Mouse (Mus musculus): Measurements from ENCODE around the gene Csde1.

DNA sequence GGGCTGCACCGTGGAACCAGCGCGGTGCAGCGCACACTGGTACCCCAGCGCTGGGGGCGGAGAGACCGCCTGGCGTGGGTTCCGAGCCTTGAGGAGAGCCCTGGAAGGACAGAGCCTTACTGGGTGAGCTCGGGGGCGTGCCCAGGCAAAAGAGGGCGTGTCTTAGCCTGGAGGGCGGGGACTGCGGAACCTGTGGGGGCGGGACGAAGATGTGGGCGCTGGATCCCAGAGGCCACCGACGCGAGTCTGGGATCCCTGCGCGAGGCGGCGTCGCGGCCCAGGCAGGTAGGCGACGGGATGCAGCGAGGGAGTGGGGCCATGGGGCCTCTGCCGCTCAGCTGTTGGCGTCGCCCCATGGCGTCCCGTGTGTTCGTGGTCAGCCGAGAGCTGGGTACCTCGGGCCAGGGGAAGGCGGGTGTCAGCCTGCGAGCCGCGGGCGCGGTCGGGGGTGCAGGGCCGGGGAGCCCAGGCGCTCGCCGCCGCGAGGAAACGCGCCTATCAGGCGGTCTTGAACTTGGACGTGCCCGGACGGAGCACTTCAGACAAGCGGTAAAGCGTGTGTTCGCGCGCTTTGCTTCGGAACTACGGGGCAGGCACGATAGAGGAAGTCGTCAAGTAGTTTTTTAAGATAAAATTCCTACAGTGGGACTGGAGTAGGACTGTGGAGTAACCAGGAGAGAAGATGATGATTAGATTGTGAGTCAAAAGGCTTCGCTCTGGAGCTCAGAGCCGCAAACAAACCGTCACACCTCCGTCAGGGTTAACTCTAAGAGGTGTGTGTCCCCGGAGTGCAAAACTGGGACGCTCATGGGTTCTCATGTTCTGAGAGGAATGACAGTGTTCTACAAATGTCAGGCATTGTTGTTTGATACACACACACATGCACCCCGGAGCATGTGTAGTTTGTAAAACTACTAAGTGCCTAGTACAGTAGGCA lies 82.5 kb downstream of the Csde1 start, which contains the start of gene Dennd2c:
- TF ChIP-seq CTCF (IDR thresholded peaks at IDR 0.05; ENCODE audit: insufficient read depth, low read length) = no peak
- peak; percentile 64; the same call in 1 of the 2 replicates for TF ChIP-seq POLR2A (IDR thresholded peaks at IDR 0.05; ENCODE audit: borderline replicate concordance, extremely low read depth, low read depth, low read length)
